Mouse (Mus musculus) lung, embryonic 16.5 days (tissue): ENCODE data around the gene Alox12b. TPM values are rescaled to one million over a fixed set of nuclear protein-coding genes. Genes with fewer than 3 reads are reported as not detected.

ENCODE experiments used
- ATAC-seq: fragments of 200-750 bp; cut with Nextera tagmentation; 2 replicates; pipeline ENCODE4 v1.8.0; 2017; ENCODE audit warnings: low read depth, mild to moderate bottlenecking, moderate library complexity
- H3K27ac ChIP-seq: fragments of 300-500 bp; sonication (generic); 2 replicates; pipeline ENCODE4 v1.5.1; 2014; ENCODE audit warnings: mild to moderate bottlenecking, control low read depth, low read length
- H3K27me3 ChIP-seq: fragments of 300-500 bp; sonication (generic); 2 replicates; pipeline ENCODE4 v1.6.1; 2014; ENCODE audit warnings: low read depth, low read length, mixed read lengths; ENCODE audit not compliant: control insufficient read depth, insufficient read depth
- H3K36me3 ChIP-seq: fragments of 300-500 bp; sonication (generic); 2 replicates; pipeline ENCODE4 v1.6.1; 2014; ENCODE audit warnings: low read length; ENCODE audit not compliant: control insufficient read depth, insufficient read depth
- H3K4me1 ChIP-seq: fragments of 300-500 bp; sonication (generic); replicated peaks from 2 replicates; pipeline ENCODE4 v1.6.1; 2014; ENCODE audit warnings: low read length, mixed read lengths; ENCODE audit not compliant: control insufficient read depth, insufficient read depth
- H3K4me2 ChIP-seq: fragments of 300-500 bp; sonication (generic); 2 replicates; pipeline ENCODE4 v1.6.1; 2014; ENCODE audit warnings: low read depth, low read length, control low read depth
- H3K4me3 ChIP-seq: fragments of 300-500 bp; sonication (generic); 2 replicates; pipeline ENCODE4 v1.5.1; 2014; ENCODE audit warnings: mild to moderate bottlenecking, low read length, control low read depth
- H3K9ac ChIP-seq: fragments of 300-500 bp; sonication (generic); 2 replicates; pipeline ENCODE4 v1.6.1; 2014; ENCODE audit warnings: low read length, control low read depth
- H3K9me3 ChIP-seq: fragments of 300-500 bp; sonication (generic); 2 replicates; pipeline ENCODE4 v1.6.1; 2016; ENCODE audit warnings: low read length; ENCODE audit not compliant: control insufficient read depth
- WGBS: fragments of 180-500 bp; shearing (Covaris S2); extraction: QIAGEN DNeasy Blood & Tissue Kit; methylation state at CpG from one replicate; pipeline ENCODE4 v1.1.7; 2014; 5-methylcytosine and 5-hydroxymethylcytosine counted together
- polyA plus RNA-seq: library from polyadenylated mRNA; unstranded; fragments of >200 nt; fragmentation: Nextera tagmentation; extraction: Ambion mirVana; gene quantifications from 2 replicates; pipeline ENCODE4 v1.2.1, GENCODE M21; 2015

Alox12b gene
- polyA plus RNA-seq, 1 experiment from 2014 or later, result not detected

GRCm38 (mm10) chr11:69128426-69129122 lies 28.2 kb upstream of the Alox12b start:
- Histone ChIP-seq H3K4me3 (no peak overlapping the region), H3K36me3 (no peaks in the 10 kb centered on the region), H3K27ac (no peak overlapping the region), H3K9ac (no peak overlapping the region), H3K4me1 (peaks cover 9% of the 10 kb centered on the region; the same call in 1 of the 2 replicates), H3K27me3 (no peaks in the 10 kb centered on the region), H3K4me2 (no peak overlapping the region), H3K9me3 (no peaks in the 10 kb centered on the region)
- 59% methylated on average over 8 of the region's 8 CpGs for WGBS
- no peak for ATAC-seq

DNA sequence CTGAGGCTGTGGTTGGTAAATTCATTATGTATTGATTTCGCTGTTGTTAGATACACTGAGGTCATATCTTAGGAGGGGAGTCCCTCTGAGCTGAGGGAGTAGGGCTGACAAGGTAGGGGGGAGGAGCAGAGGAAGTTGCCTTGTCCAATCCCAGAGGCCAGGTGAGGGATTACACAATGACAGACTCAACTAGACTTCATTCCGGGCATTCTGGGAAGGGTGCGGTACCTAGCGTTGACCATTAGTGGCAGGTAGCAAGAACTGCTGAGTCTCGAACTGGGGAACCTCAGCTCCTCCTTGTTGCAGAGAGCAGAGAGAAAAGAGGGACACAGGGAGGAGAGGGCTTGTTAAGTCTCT lies 23.2 kb upstream of the Alox12b start:
- 7% methylated on average over 5 of the region's 5 CpGs for WGBS

DNA sequence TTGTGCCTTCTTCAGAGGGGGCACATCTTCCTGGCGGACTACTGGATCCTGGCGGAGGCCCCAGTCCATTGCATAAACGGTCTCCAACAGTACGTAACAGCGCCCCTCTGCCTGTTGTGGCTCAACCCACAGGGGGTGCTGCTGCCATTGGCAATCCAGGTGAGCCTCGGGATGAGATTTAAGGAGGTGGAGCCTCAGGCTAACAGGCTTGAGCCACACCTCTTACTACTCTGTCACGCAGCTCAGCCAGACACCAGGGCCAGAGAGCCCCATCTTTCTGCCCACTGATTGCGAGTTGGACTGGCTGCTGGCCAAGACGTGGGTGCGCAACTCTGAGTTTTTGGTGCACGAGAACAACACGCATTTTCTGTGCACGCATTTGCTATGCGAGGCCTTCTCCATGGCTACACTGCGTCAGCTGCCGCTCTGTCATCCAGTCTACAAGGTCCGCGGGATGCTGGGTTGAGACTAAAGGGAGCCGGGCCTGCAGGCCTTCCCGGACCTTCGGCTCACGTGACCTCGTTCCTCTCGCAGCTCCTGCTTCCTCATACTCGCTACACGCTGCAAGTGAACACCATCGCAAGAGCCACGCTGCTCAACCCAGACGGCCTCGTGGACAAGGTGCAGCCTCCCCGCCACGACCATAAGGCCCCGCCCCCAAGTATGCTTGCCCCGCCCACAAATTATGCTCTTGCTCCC lies 22.7 kb upstream of the Alox12b start:
- under 1% methylated on average over 34 of the region's 34 CpGs for WGBS
- no peaks in the 10 kb centered on the region for H3K27me3 ChIP-seq
- no peaks in the 10 kb centered on the region for H3K9me3 ChIP-seq
- H3K36me3 ChIP-seq, result no peaks in the 10 kb centered on the region
- H3K9ac ChIP-seq, result peak overlapping the region; percentile 60
- H3K27ac ChIP-seq, result peak overlapping the region; percentile 26; the same call in 1 of the 2 replicates
- peak overlapping the region; percentile 59 for H3K4me3 ChIP-seq
- peak; percentile 83 for ATAC-seq
- peak overlapping the region; percentile 95 for H3K4me2 ChIP-seq
- H3K4me1 ChIP-seq, result peaks cover 5% of the 10 kb centered on the region; the same call in 1 of the 2 replicates

More for the DNA sequence above, 23.2 kb upstream of the Alox12b start:
- Histone ChIP-seq H3K27ac (no peak overlapping the region), H3K4me3 (peak overlapping the region; percentile 59), H3K4me1 (peaks cover 5% of the 10 kb centered on the region; the same call in 1 of the 2 replicates), H3K9ac (no peak overlapping the region), H3K4me2 (peak overlapping the region; percentile 95), H3K9me3 (no peaks in the 10 kb centered on the region), H3K36me3 (no peaks in the 10 kb centered on the region), H3K27me3 (no peaks in the 10 kb centered on the region)
- ATAC-seq, result peak; percentile 18; the same call in 1 of the 2 replicates

DNA sequence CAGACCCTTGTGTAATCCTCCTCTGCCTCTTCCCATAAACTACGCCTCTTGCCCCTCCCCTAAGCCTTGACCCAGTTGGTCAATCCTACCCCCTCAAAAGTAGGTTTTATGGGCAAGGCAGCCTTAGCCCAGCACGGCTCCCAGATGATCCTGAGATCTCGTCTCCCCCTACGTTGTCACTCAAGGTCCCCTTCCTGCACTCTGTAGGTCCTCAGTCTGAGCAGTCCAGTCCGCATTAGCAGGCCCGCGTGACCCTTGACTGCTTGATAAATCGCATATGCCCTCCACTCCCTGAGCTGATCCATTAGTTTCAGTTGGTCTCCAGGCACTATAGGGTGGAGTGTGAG lies 22.2 kb upstream of the Alox12b start:
- Histone ChIP-seq H3K27me3 (no peaks in the 10 kb centered on the region), H3K9me3 (no peaks in the 10 kb centered on the region), H3K4me2 (peak overlapping the region; percentile 95), H3K27ac (no peak overlapping the region), H3K4me1 (peaks cover 5% of the 10 kb centered on the region; the same call in 1 of the 2 replicates), H3K36me3 (no peaks in the 10 kb centered on the region), H3K4me3 (peak overlapping the region; percentile 59), H3K9ac (peak overlapping the region; percentile 60)
- ATAC-seq, result no peak
- 20% methylated on average over 8 of the region's 8 CpGs for WGBS

DNA sequence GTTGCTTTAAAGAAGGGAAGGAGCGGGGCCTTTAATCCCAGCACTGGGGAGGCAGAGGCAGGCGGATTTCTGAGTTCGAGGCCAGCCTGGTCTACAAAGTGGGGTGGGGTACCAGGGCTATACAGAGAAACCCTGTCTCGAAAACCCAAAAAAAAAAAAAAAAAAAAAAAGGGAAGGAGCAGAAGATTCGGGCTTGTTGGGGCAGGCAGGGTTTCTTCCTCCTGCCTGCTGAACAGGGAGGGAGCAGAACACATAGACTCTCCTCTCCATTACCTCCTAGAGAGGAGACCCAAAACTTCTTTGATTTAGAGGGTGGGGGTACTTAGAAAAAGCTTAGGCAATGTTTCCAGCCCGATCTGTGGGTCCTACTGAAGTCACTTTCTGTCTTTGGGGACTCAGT lies 21.4 kb upstream of the Alox12b start:
- Histone ChIP-seq H3K27ac (no peak overlapping the region), H3K9ac (no peak overlapping the region), H3K9me3 (no peaks in the 10 kb centered on the region), H3K27me3 (no peaks in the 10 kb centered on the region), H3K36me3 (no peaks in the 10 kb centered on the region), H3K4me2 (no peak overlapping the region), H3K4me3 (no peak overlapping the region), H3K4me1 (peaks cover 5% of the 10 kb centered on the region; the same call in 1 of the 2 replicates)
- 89% methylated on average over 6 of the region's 6 CpGs for WGBS
- ATAC-seq, result no peak

DNA sequence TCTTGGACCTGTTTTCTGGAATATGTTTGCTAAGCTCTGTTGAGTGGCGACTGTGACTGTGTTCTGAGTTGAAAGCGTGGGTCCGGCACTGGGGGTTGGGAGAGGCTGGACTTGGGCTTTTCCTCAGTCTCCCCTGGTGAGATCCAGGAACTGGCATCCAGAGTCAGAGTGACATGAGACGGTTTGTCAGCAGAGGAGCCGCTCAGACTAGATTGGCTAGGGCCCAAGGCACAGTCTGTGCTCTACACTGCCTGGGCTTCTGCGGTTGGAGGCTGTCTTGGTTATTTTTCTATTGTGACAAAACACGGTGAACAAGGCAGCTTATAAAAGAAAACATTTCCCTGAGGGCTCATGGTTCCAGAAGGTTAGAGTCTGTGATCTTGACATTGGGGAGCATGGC lies 9.2 kb upstream of the Alox12b start:
- Histone ChIP-seq H3K9me3 (no peaks in the 10 kb centered on the region), H3K4me2 (no peak overlapping the region), H3K4me3 (no peak overlapping the region), H3K9ac (no peak overlapping the region), H3K36me3 (no peaks in the 10 kb centered on the region), H3K27me3 (peaks cover 8% of the 10 kb centered on the region; the same call in 1 of the 2 replicates), H3K27ac (no peak overlapping the region), H3K4me1 (peaks cover 3% of the 10 kb centered on the region; the same call in 1 of the 2 replicates)
- no peak for ATAC-seq
- WGBS, result 58% methylated on average over 7 of the region's 7 CpGs

- peaks cover 3% of the 10 kb centered on the region; the same call in 1 of the 2 replicates for H3K4me1 ChIP-seq
- 89% methylated on average over 5 of the region's 5 CpGs for WGBS
- H3K27ac ChIP-seq, result no peak overlapping the region
- no peaks in the 10 kb centered on the region for H3K36me3 ChIP-seq
- H3K4me3 ChIP-seq, result no peak overlapping the region
- no peak for ATAC-seq
- no peak overlapping the region for H3K4me2 ChIP-seq
- H3K9ac ChIP-seq, result no peak overlapping the region
- no peaks in the 10 kb centered on the region for H3K9me3 ChIP-seq
- H3K27me3 ChIP-seq, result peaks cover 9% of the 10 kb centered on the region; the same call in 1 of the 2 replicates
Observed at GRCm38 (mm10) chr11:69148451-69148960, 8.3 kb upstream of the Alox12b start.

DNA sequence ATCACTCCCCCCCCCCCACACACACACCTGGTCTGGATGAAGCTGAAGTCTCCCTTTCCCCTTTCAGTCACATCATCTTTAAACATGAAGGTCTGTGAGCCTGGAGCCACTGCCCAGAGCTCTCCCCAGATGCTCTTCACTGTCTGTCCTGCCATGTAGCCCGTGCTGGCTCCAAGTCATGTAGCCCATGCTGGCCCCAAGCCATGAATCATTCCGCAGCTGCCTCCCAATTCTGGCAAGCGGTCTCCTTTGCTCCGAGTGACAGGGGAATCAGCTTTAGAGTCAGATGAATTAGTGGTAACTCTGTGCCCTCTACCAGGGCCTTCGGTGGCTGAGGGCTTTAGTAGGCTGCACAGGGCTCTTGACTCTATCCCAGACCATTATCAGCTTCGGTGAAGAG lies 7.1 kb upstream of the Alox12b start:
- H3K4me1 ChIP-seq, result peaks cover 3% of the 10 kb centered on the region; the same call in 1 of the 2 replicates
- no peaks in the 10 kb centered on the region for H3K9me3 ChIP-seq
- H3K27me3 ChIP-seq, result peaks cover 9% of the 10 kb centered on the region; the same call in 1 of the 2 replicates
- H3K4me2 ChIP-seq, result no peak overlapping the region
- H3K36me3 ChIP-seq, result no peaks in the 10 kb centered on the region
- no peak for ATAC-seq
- WGBS, result 61% methylated on average over 6 of the region's 6 CpGs
- H3K4me3 ChIP-seq, result no peak overlapping the region
- H3K9ac ChIP-seq, result 0 out of 2 replicates have a peak overlapping the region, but pooled peaks have one; percentile 6
- H3K27ac ChIP-seq, result no peak overlapping the region

GRCm38 (mm10) chr11:69150444-69150843 lies 6.3 kb upstream of the Alox12b start:
- H3K9ac ChIP-seq, result peak overlapping the region; percentile 15; the same call in 1 of the 2 replicates
- H3K4me3 ChIP-seq, result peak overlapping the region; percentile 25
- H3K4me1 ChIP-seq, result peaks cover 3% of the 10 kb centered on the region; the same call in 1 of the 2 replicates
- H3K4me2 ChIP-seq, result peak overlapping the region; percentile 50
- 5% methylated on average over 7 of the region's 7 CpGs for WGBS
- 0 out of 2 replicates have a peak, but pooled peaks have one; percentile 38 for ATAC-seq
- H3K27ac ChIP-seq, result no peak overlapping the region
- no peaks in the 10 kb centered on the region for H3K9me3 ChIP-seq
- peaks cover 9% of the 10 kb centered on the region; the same call in 1 of the 2 replicates for H3K27me3 ChIP-seq
- no peaks in the 10 kb centered on the region for H3K36me3 ChIP-seq
